Mouse (Mus musculus): ENCODE data around the gene Atg4a.

Atg4a gene

GRCm38 (mm10) chrX:140956272-140956940 lies at the start of gene Atg4a, which contains the start of gene Psmd10:
Atg4a (plus strand) TSS chrX:140956907.
Psmd10 (minus strand) TSS chrX:140956728.
- DNase-seq (ENCODE audit: extremely low read depth, insufficient read length, low spot score): peak; percentile 79

GRCm38 (mm10) chrX:140907360-140907759 lies 49.3 kb upstream of the Atg4a start, which contains the start of gene Vsig1:
Vsig1 (plus strand) TSS chrX:140907608.
- no peak for DNase-seq (ENCODE audit: extremely low read depth, insufficient read length, low spot score)

GRCm38 (mm10) chrX:140921321-140921720 lies 35.4 kb upstream of the Atg4a start:
- DNase-seq (ENCODE audit: extremely low read depth, insufficient read length, low spot score): no peak

GRCm38 (mm10) chrX:140932066-140932465 lies 24.6 kb upstream of the Atg4a start:
- DNase-seq (ENCODE audit: extremely low read depth, insufficient read length, low spot score): no peak

GRCm38 (mm10) chrX:140933263-140933662 lies 23.4 kb upstream of the Atg4a start:
- no peak for DNase-seq (ENCODE audit: extremely low read depth, insufficient read length, low spot score)

GRCm38 (mm10) chrX:140936271-140936670 lies 20.4 kb upstream of the Atg4a start:
- no peak for DNase-seq (ENCODE audit: extremely low read depth, insufficient read length, low spot score)

- DNase-seq (ENCODE audit: extremely low read depth, insufficient read length, low spot score): no peak
Observed at GRCm38 (mm10) chrX:140953618-140954017, 3.1 kb upstream of the Atg4a start.

GRCm38 (mm10) chrX:140956959-140957358 lies 252 bp downstream of the Atg4a start:
- DNase-seq (ENCODE audit: extremely low read depth, insufficient read length, low spot score): no peak

GRCm38 (mm10) chrX:140978943-140979342 lies 22.2 kb downstream of the Atg4a start:
- DNase-seq (ENCODE audit: extremely low read depth, insufficient read length, low spot score): no peak

GRCm38 (mm10) chrX:140979546-140979945 lies 22.8 kb downstream of the Atg4a start:
- DNase-seq (ENCODE audit: extremely low read depth, insufficient read length, low spot score): no peak

- DNase-seq (ENCODE audit: extremely low read depth, insufficient read length, low spot score): no peak
Observed at GRCm38 (mm10) chrX:140980163-140980562, 23.5 kb downstream of the Atg4a start.

GRCm38 (mm10) chrX:140983206-140983960 lies 26.7 kb downstream of the Atg4a start:
- DNase-seq (ENCODE audit: extremely low read depth, insufficient read length, low spot score): peak; percentile 11

- no peak for DNase-seq (ENCODE audit: extremely low read depth, insufficient read length, low spot score)
Observed at GRCm38 (mm10) chrX:140984795-140985194, 28.1 kb downstream of the Atg4a start.

GRCm38 (mm10) chrX:140985256-140985655 lies 28.5 kb downstream of the Atg4a start:
- no peak for DNase-seq (ENCODE audit: extremely low read depth, insufficient read length, low spot score)

- no peak for DNase-seq (ENCODE audit: extremely low read depth, insufficient read length, low spot score)
Observed at GRCm38 (mm10) chrX:140996909-140997516, 40.3 kb downstream of the Atg4a start.

- no peak for DNase-seq (ENCODE audit: extremely low read depth, insufficient read length, low spot score)
Observed at GRCm38 (mm10) chrX:140997912-140998545, 41.3 kb downstream of the Atg4a start.

GRCm38 (mm10) chrX:140998885-140999284 lies 42.2 kb downstream of the Atg4a start:
- no peak for DNase-seq (ENCODE audit: extremely low read depth, insufficient read length, low spot score)

- DNase-seq (ENCODE audit: extremely low read depth, insufficient read length, low spot score): no peak
Observed at GRCm38 (mm10) chrX:141149705-141150104, 193.0 kb downstream of the Atg4a start.

GRCm38 (mm10) chrX:141150290-141150689 lies 193.6 kb downstream of the Atg4a start:
- DNase-seq (ENCODE audit: extremely low read depth, insufficient read length, low spot score): no peak

GRCm38 (mm10) chrX:141151182-141151581 lies 194.5 kb downstream of the Atg4a start:
- no peak for DNase-seq (ENCODE audit: extremely low read depth, insufficient read length, low spot score)

GRCm38 (mm10) chrX:141156696-141157095 lies 200.0 kb downstream of the Atg4a start:
- no peak for DNase-seq (ENCODE audit: extremely low read depth, insufficient read length, low spot score)

Measured in 3134 (cell line).